30 mouse cellular contexts compared by ENCODE assay signal in genomic region chr17:8235743-8236142, GRCm38 (mm10). TPM values are rescaled to one million over a fixed set of nuclear protein-coding genes. Genes with fewer than 3 reads are reported as not detected.
DNase-seq lines count a peak whose midpoint lies in the region; ATAC-seq and TF ChIP-seq lines count a peak whose summit lies in the region.
"Had no signal": no experiment of that assay in that cellular context is flagged by ENCODE, and none has a peak within 500 bp of the region (broad histone marks: within the 10 kb centered on the region; RNA-seq: fewer than 3 reads in every experiment).

Gene Ccr6 (plus strand): TSS chr17:8236043.

- intact Hi-C loops in left cerebral cortex, adult 2 months (cut with DNase I), result no loop called here

- peaks cover 4% of the 10 kb centered on the region; the same call in 1 of the 2 replicates for H3K4me1 ChIP-seq in testis, adult 2 months (ENCODE audit: control insufficient read depth, insufficient read depth, low read length)
- H3K4me1 ChIP-seq: embryonic facial prominence, embryonic 12.5 days; embryonic facial prominence, embryonic 15.5 days; forebrain, embryonic 12.5 days; forebrain, embryonic 15.5 days; heart, embryonic 10.5 days; intestine, embryonic 15.5 days had no signal

- DNase-seq in testis, postnatal 14 days (ENCODE audit: low spot score), result no peak
- DNase-seq in cerebellum, adult 11 months, result no peak
- DNase-seq in left cerebral cortex, adult 2 months (ENCODE audit: extremely low spot score in 1 of 2, low spot score in 2 of 2), result no peak
- DNase-seq: adrenal gland, postnatal 10 days; adrenal gland, postnatal 36 days; cerebellum, adult 2 months; cerebellum, adult 9-11 months; cerebellum, postnatal 25 days; gastrocnemius, postnatal 10 days; gastrocnemius, postnatal 36 days; heart, adult 2 months; heart, postnatal 14 days; heart, postnatal 4 days had no signal

- no peak within 1 kb of the TSS for H3K27ac ChIP-seq in testis, adult 2 months (ENCODE audit: control insufficient read depth, insufficient read depth, low read depth, low read length)
- no peak within 1 kb of the TSS for H3K27ac ChIP-seq in left cerebral cortex, adult 2 months
- H3K27ac ChIP-seq: embryonic facial prominence, embryonic 12.5 days; embryonic facial prominence, embryonic 15.5 days; forebrain, embryonic 12.5 days; forebrain, embryonic 15.5 days; heart, adult 2 months; heart, embryonic 10.5 days; heart, embryonic 13.5 days; hindbrain, embryonic 14.5 days; hindbrain, postnatal 0 days; intestine, embryonic 15.5 days had no signal

- H3K27me3 ChIP-seq in testis, adult 2 months (ENCODE audit: control insufficient read depth, insufficient read depth, low read length), result no peaks in the 10 kb centered on the region
- H3K27me3 ChIP-seq: embryonic facial prominence, embryonic 12.5 days; embryonic facial prominence, embryonic 15.5 days; forebrain, embryonic 15.5 days; intestine, embryonic 15.5 days had no signal

- no peak for ATAC-seq in activated CD4-positive, CD25-positive, alpha-beta regulatory T cell, adult 4 months
- ATAC-seq in neutrophil, adult 5-6 weeks (ENCODE audit: extremely low read depth, insufficient number of reproducible peaks, low FRiP score, poor library complexity, severe bottlenecking), result no peak
- ATAC-seq: forebrain, embryonic 15.5 days; hindbrain, postnatal 0 days; intestine, embryonic 15.5 days had no signal

- no peak for TF ChIP-seq CTCF in testis, adult 2 months (IDR thresholded peaks at IDR 0.05; ENCODE audit: control insufficient read depth, insufficient read depth, insufficient replicate concordance, low read depth, low read length)
- no peak for TF ChIP-seq CTCF in left cerebral cortex, adult 2 months (IDR thresholded peaks at IDR 0.05)

- no peak for TF ChIP-seq POLR2A in testis, adult 2 months (IDR thresholded peaks at IDR 0.05; ENCODE audit: control insufficient read depth, low read depth, low read length)

- H3K36me3 ChIP-seq in testis, adult 2 months (ENCODE audit: control insufficient read depth, insufficient read depth, low read length), result no peaks in the 10 kb centered on the region
- H3K36me3 ChIP-seq: embryonic facial prominence, embryonic 12.5 days; embryonic facial prominence, embryonic 15.5 days; forebrain, embryonic 12.5 days; forebrain, embryonic 15.5 days; heart, embryonic 10.5 days; heart, embryonic 13.5 days; intestine, embryonic 15.5 days had no signal

- no peak within 1 kb of the TSS for H3K4me3 ChIP-seq in testis, adult 2 months (ENCODE audit: control insufficient read depth, low read depth, low read length)
- no peak within 1 kb of the TSS for H3K4me3 ChIP-seq in left cerebral cortex, adult 2 months
- H3K4me3 ChIP-seq: embryonic facial prominence, embryonic 12.5 days; embryonic facial prominence, embryonic 15.5 days; forebrain, embryonic 12.5 days; forebrain, embryonic 15.5 days; heart, adult 2 months; heart, embryonic 10.5 days; heart, embryonic 13.5 days; intestine, embryonic 15.5 days had no signal

RNA-seq across cellular contexts. Expression of gene Ccr6, which starts in this region (rescaled TPM):
- polyA plus RNA-seq in testis, adult 2 months (2012; rRNA removed), result 14.2 and 15.7 TPM in 2 replicates
- polyA plus RNA-seq in activated CD4-positive, CD25-positive, alpha-beta regulatory T cell, adult 4 months (2017; shearing (Covaris generic)), result 10 to 100 TPM; 90.9 to 94.0 TPM
- 73.4 and 82.4 TPM in 2 replicates for total RNA-seq in neutrophil, adult 5-6 weeks (2017)
- total RNA-seq in left cerebral cortex, adult 2 months (2021), result not detected
- total RNA-seq: adrenal gland, adult 18-20 months; adrenal gland, postnatal 36 days; common myeloid progenitor, adult 5-6 weeks; gastrocnemius, postnatal 10 days; gastrocnemius, postnatal 36 days; granulocyte monocyte progenitor cell, adult 5-6 weeks; heart, adult 2 months; heart, postnatal 14 days; heart, postnatal 4 days; hindbrain, postnatal 0 days; MEL had no signal
- polyA plus RNA-seq: cerebellum, adult 2 months; embryonic facial prominence, embryonic 12.5 days; embryonic facial prominence, embryonic 15.5 days; forebrain, embryonic 12.5 days; forebrain, embryonic 15.5 days; heart, embryonic 10.5 days; heart, embryonic 13.5 days; hindbrain, embryonic 11.5 days; hindbrain, embryonic 14.5 days; hindbrain, postnatal 0 days had no signal

Comparison
In these comparisons a context has a peak if more than half of its experiments do, and no peak if none do; other contexts are left out.
1. RNA of gene Ccr6 (total RNA-seq): 73.4 to 82.4 TPM in neutrophil, adult 5-6 weeks; not detected in left cerebral cortex, adult 2 months; every median in the first group is over 10 times any median in the second.